8 mouse cellular contexts compared by ENCODE assay signal in genomic region chr10:26077671-26078481, GRCm38 (mm10). TPM values are rescaled to one million over a fixed set of nuclear protein-coding genes. Genes with fewer than 3 reads are reported as not detected.
DNase-seq lines count a peak whose midpoint lies in the region; ATAC-seq and TF ChIP-seq lines count a peak whose summit lies in the region.

Gm9767 (plus strand) TSS chr10:26078255.

- no peaks in the 10 kb centered on the region for H3K36me3 ChIP-seq in midbrain, embryonic 16.5 days (ENCODE audit: control insufficient read depth, insufficient read depth, low read length)

- peak within 1 kb of the TSS; percentile 18 for H3K4me3 ChIP-seq in bone marrow macrophage, adult 2 months (ENCODE audit: insufficient read depth, low read length)
- H3K4me3 ChIP-seq in midbrain, embryonic 16.5 days (ENCODE audit: low read depth, low read length) = peak within 1 kb of the TSS; percentile 90

- H3K27me3 ChIP-seq in midbrain, embryonic 16.5 days (ENCODE audit: control insufficient read depth, insufficient read depth, low read depth, low read length) = no peaks in the 10 kb centered on the region

- intact Hi-C loops in left cerebral cortex, postnatal 14 days (cut with DNase I) = loop anchor here (5.0 kb wide), 1 partner anchor 396 kb away; no protein-coding TSS in a partner anchor

- no peaks in the 10 kb centered on the region for H3K4me1 ChIP-seq in bone marrow macrophage, adult 2 months (ENCODE audit: control insufficient read depth, insufficient read depth, low read length)
- peaks cover 14% of the 10 kb centered on the region for H3K4me1 ChIP-seq in midbrain, embryonic 16.5 days (ENCODE audit: control insufficient read depth, insufficient read depth, low read length)

- TF ChIP-seq CTCF in bone marrow macrophage, adult 2 months (IDR thresholded peaks at IDR 0.05; ENCODE audit: low read depth, low read length) = no peak

- H3K27ac ChIP-seq in bone marrow macrophage, adult 2 months (ENCODE audit: insufficient read depth, low read depth, low read length) = no peak within 1 kb of the TSS
- H3K27ac ChIP-seq in midbrain, embryonic 16.5 days (ENCODE audit: low read length) = peak within 1 kb of the TSS; percentile 85

- no peaks in the 10 kb centered on the region for H3K9me3 ChIP-seq in midbrain, embryonic 16.5 days (replicated peaks; ENCODE audit: control insufficient read depth, low read length, poor library complexity, severe bottlenecking)

- H3K9ac ChIP-seq in midbrain, embryonic 16.5 days (ENCODE audit: low read depth, low read length) = peak within 1 kb of the TSS; percentile 97

- TF ChIP-seq POLR2A in bone marrow macrophage, adult 2 months (IDR thresholded peaks at IDR 0.05; ENCODE audit: borderline replicate concordance, low read depth, low read length) = no peak

- DNase-seq in layer of hippocampus, postnatal 10 days (ENCODE audit: low spot score in 2 of 2) = peak; percentile 15 to 51
- no peak for DNase-seq in layer of hippocampus, adult 9-10 months (ENCODE audit: low spot score)
- peak; percentile 23 for DNase-seq in forelimb bud, embryonic 11.5 days (ENCODE audit: low read depth, low spot score)
- peak; percentile 3 to 14 for DNase-seq in left cerebral cortex, postnatal 14 days (ENCODE audit: low spot score in 2 of 2)

- peak within 1 kb of the TSS; percentile 54 for H3K4me2 ChIP-seq in midbrain, embryonic 16.5 days (ENCODE audit: low read length)

- WGBS in midbrain, embryonic 16.5 days = under 1% methylated on average over 52 of the region's 52 CpGs

- ATAC-seq in midbrain, embryonic 16.5 days = peak; percentile 79
- no peak for ATAC-seq in erythroblast, adult 5-6 weeks (replicated peaks; ENCODE audit: low FRiP score, poor library complexity, severe bottlenecking)
- no peak for ATAC-seq in CD4-positive, CD25-positive, alpha-beta regulatory T cell, adult 4 months

RNA-seq across cellular contexts. Expression of gene Gm9767, which starts in this region (rescaled TPM):
- 1 to 10 TPM in 1 of 2 experiments, under 1 TPM in 1; 0.56 to 2.0 TPM for total RNA-seq in layer of hippocampus, postnatal 10 days (2021)
- not detected in 2 replicates for polyA plus RNA-seq in bone marrow macrophage, adult 2 months (2012; ENCODE audit: insufficient read depth, insufficient read length, missing spikeins)
- total RNA-seq in left cerebral cortex, postnatal 14 days (2021) = 1 to 10 TPM; 1.5 to 2.0 TPM
- polyA plus RNA-seq in midbrain, embryonic 16.5 days (2015; fragmentation: Nextera tagmentation; extraction: Ambion mirVana) = 1.2 and 2.3 TPM in 2 replicates
- total RNA-seq in erythroblast, adult 5-6 weeks (2015; ENCODE audit: low replicate concordance) = not detected in 2 replicates
- total RNA-seq in erythroblast, adult 5-6 weeks (2017; ENCODE audit: low replicate concordance) = not detected in 2 replicates
- polyA plus RNA-seq in CD4-positive, CD25-positive, alpha-beta regulatory T cell, adult 4 months (2017; shearing (Covaris generic)) = not detected
